Mouse (Mus musculus) liver, embryonic 11.5 days (tissue): ENCODE measurements around the gene Ifnz. TPM values are rescaled to one million over a fixed set of nuclear protein-coding genes. Genes with fewer than 3 reads are reported as not detected.
"Not testable (repeated sequence)": the region's sequence is repeated elsewhere in the genome, so short reads cannot be mapped to it uniquely, and the experiment has no call there.

ENCODE experiments used
- ATAC-seq: fragments of 200-750 bp; cut with Nextera tagmentation; replicated peaks from 2 replicates; pipeline ENCODE4 v1.8.0; 2017; ENCODE audit warnings: moderate number of reproducible peaks, mild to moderate bottlenecking, moderate TSS enrichment, moderate library complexity; ENCODE audit not compliant: low FRiP score
- DNase-seq: peaks from one replicate; pipeline ENCODE4 v3.0.0-alpha.2; 2017; ENCODE audit warnings: low spot score
- H3K27ac ChIP-seq: fragments of 300-500 bp; sonication (generic); 2 replicates; pipeline ENCODE4 v1.5.1; 2014; ENCODE audit warnings: mild to moderate bottlenecking, low read depth, low read length, control low read depth
- H3K27me3 ChIP-seq: fragments of 300-500 bp; sonication (generic); replicated peaks from 2 replicates; pipeline ENCODE4 v1.6.1; 2014; ENCODE audit warnings: low read length, mixed read lengths; ENCODE audit not compliant: control insufficient read depth, insufficient read depth
- H3K36me3 ChIP-seq: fragments of 300-500 bp; sonication (generic); 2 replicates; pipeline ENCODE4 v1.6.1; 2014; ENCODE audit warnings: mild to moderate bottlenecking, low read length, moderate library complexity, mixed read lengths; ENCODE audit not compliant: control insufficient read depth, insufficient read depth
- H3K4me1 ChIP-seq: fragments of 300-500 bp; sonication (generic); replicated peaks from 2 replicates; pipeline ENCODE4 v1.6.1; 2014; ENCODE audit warnings: low read length, mixed read lengths; ENCODE audit not compliant: control insufficient read depth, insufficient read depth
- H3K4me2 ChIP-seq: fragments of 300-500 bp; sonication (generic); 2 replicates; pipeline ENCODE4 v1.6.1; 2014; ENCODE audit warnings: mild to moderate bottlenecking, control low read depth, moderate library complexity
- H3K4me3 ChIP-seq: fragments of 300-500 bp; sonication (generic); 2 replicates; pipeline ENCODE4 v1.5.1; 2014; ENCODE audit warnings: low read depth, low read length, control low read depth
- H3K9ac ChIP-seq: fragments of 300-500 bp; sonication (generic); 2 replicates; pipeline ENCODE4 v1.6.1; 2014; ENCODE audit warnings: low read depth, low read length, control low read depth
- H3K9me3 ChIP-seq: fragments of 300-500 bp; sonication (generic); 2 replicates; pipeline ENCODE4 v1.6.1; 2016; ENCODE audit warnings: low read length, inconsistent platforms, mixed read lengths; ENCODE audit not compliant: control insufficient read depth
- whole genome bisulfite sequencing: fragments of 180-500 bp; shearing (Covaris S2); extraction: QIAGEN DNeasy Blood & Tissue Kit; methylation state at CpG from one replicate; pipeline ENCODE4 v1.1.7; 2014; 5-methylcytosine and 5-hydroxymethylcytosine counted together
- polyA plus RNA-seq: library from polyadenylated mRNA; unstranded; fragments of >200 nt; fragmentation: Nextera tagmentation; extraction: Ambion mirVana; gene quantifications from 2 replicates; pipeline ENCODE4 v1.2.1, GENCODE M21; 2014

Ifnz gene
- polyA plus RNA-seq, result not detected in 2 replicates

GRCm38 (mm10) chr4:88781831-88782230 is at the start of gene Ifnz:
TSS of gene Ifnz (plus strand) at chr4:88782131.
- peak within 1 kb of the TSS; percentile 47 for H3K4me2 ChIP-seq
- not testable (repeated sequence) for H3K27ac ChIP-seq, H3K4me3 ChIP-seq, H3K36me3 ChIP-seq, H3K9ac ChIP-seq, DNase-seq, H3K9me3 ChIP-seq, H3K4me1 ChIP-seq, H3K27me3 ChIP-seq, ATAC-seq
- WGBS, result 6% methylated on average over 4 of the region's 7 CpGs

GRCm38 (mm10) chr4:88738480-88738879 is 43.5 kb upstream of the Ifnz start:
- Histone ChIP-seq H3K27me3 (no peaks in the 10 kb centered on the region), H3K9me3 (no peaks in the 10 kb centered on the region), H3K4me3 (no peak overlapping the region), H3K9ac (no peak overlapping the region), H3K4me2 (no peak overlapping the region), H3K36me3 (no peaks in the 10 kb centered on the region), H3K4me1 (0 out of 2 replicates have a peak, but pooled peaks cover 2% of the 10 kb centered on the region), H3K27ac (no peak overlapping the region)
- 5% methylated on average over 2 of the region's 2 CpGs for WGBS
- DNase-seq, result peak; percentile 71
- ATAC-seq, result no peak

GRCm38 (mm10) chr4:88739036-88739435 is 42.9 kb upstream of the Ifnz start:
- Histone ChIP-seq H3K9me3 (no peaks in the 10 kb centered on the region), H3K27me3 (no peaks in the 10 kb centered on the region), H3K4me3 (no peak overlapping the region), H3K9ac (no peak overlapping the region), H3K4me2 (no peak overlapping the region), H3K4me1 (0 out of 2 replicates have a peak, but pooled peaks cover 2% of the 10 kb centered on the region), H3K27ac (no peak overlapping the region), H3K36me3 (no peaks in the 10 kb centered on the region)
- ATAC-seq (no peak), DNase-seq (no peak)
- 75% methylated on average over 6 of the region's 6 CpGs for WGBS

GRCm38 (mm10) chr4:88741426-88741825 is 40.5 kb upstream of the Ifnz start:
- ATAC-seq (no peak), DNase-seq (no peak)
- Histone ChIP-seq H3K4me3 (no peak overlapping the region), H3K36me3 (no peaks in the 10 kb centered on the region), H3K4me2 (no peak overlapping the region), H3K27ac (no peak overlapping the region), H3K9ac (no peak overlapping the region), H3K9me3 (no peaks in the 10 kb centered on the region), H3K4me1 (0 out of 2 replicates have a peak, but pooled peaks cover 2% of the 10 kb centered on the region), H3K27me3 (no peaks in the 10 kb centered on the region)
- WGBS, result 60% methylated on average over 4 of the region's 4 CpGs

- Histone ChIP-seq H3K9ac (no peak overlapping the region), H3K9me3 (no peaks in the 10 kb centered on the region), H3K27me3 (no peaks in the 10 kb centered on the region), H3K36me3 (no peaks in the 10 kb centered on the region), H3K4me1 (0 out of 2 replicates have a peak, but pooled peaks cover 2% of the 10 kb centered on the region), H3K4me3 (no peak overlapping the region), H3K4me2 (no peak overlapping the region), H3K27ac (no peak overlapping the region)
- no peak for DNase-seq
- WGBS, result 70% methylated on average over 7 of the region's 7 CpGs
- ATAC-seq, result no peak
Measured at GRCm38 (mm10) chr4:88742771-88743371, 39.1 kb upstream of the Ifnz start.

- H3K4me1 ChIP-seq, result 0 out of 2 replicates have a peak, but pooled peaks cover 2% of the 10 kb centered on the region
- H3K36me3 ChIP-seq, result no peaks in the 10 kb centered on the region
- no peaks in the 10 kb centered on the region for H3K27me3 ChIP-seq
- no peak overlapping the region for H3K4me2 ChIP-seq
- DNase-seq (no peak), ATAC-seq (no peak)
- no peak overlapping the region for H3K4me3 ChIP-seq
- 58% methylated on average over 3 of the region's 3 CpGs for WGBS
- no peak overlapping the region for H3K9ac ChIP-seq
- H3K9me3 ChIP-seq, result no peaks in the 10 kb centered on the region
- H3K27ac ChIP-seq, result no peak overlapping the region
Measured at GRCm38 (mm10) chr4:88744207-88744606, 37.7 kb upstream of the Ifnz start.

GRCm38 (mm10) chr4:88749926-88750325 is 32.0 kb upstream of the Ifnz start:
- no peak for ATAC-seq
- WGBS, result 60% methylated on average over 6 of the region's 6 CpGs

GRCm38 (mm10) chr4:88754818-88755340 is 27.1 kb upstream of the Ifnz start, which contains the start of gene Gm13271:
TSS of gene Gm13271 (plus strand) at chr4:88754868.
- not testable (repeated sequence) for ATAC-seq, H3K4me1 ChIP-seq, H3K9me3 ChIP-seq, H3K36me3 ChIP-seq, H3K4me2 ChIP-seq, H3K27ac ChIP-seq, H3K27me3 ChIP-seq, H3K9ac ChIP-seq, H3K4me3 ChIP-seq, DNase-seq
- WGBS, result 66% methylated on average over 14 of the region's 15 CpGs

More at GRCm38 (mm10) chr4:88749926-88750325, 32.0 kb upstream of the Ifnz start:
- H3K9ac ChIP-seq, result no peak overlapping the region
- H3K9me3 ChIP-seq, result no peaks in the 10 kb centered on the region
- H3K27me3 ChIP-seq, result no peaks in the 10 kb centered on the region
- no peaks in the 10 kb centered on the region for H3K4me1 ChIP-seq
- H3K4me2 ChIP-seq, result no peak overlapping the region
- no peak overlapping the region for H3K4me3 ChIP-seq
- H3K36me3 ChIP-seq, result no peaks in the 10 kb centered on the region
- DNase-seq, result no peak
- no peak overlapping the region for H3K27ac ChIP-seq
